In genomic region chr2:11253945-11254344, GRCm38 (mm10) we compare ENCODE assay signal across 9 mouse cellular contexts.
DNase-seq lines count a peak whose midpoint lies in the region; ATAC-seq and TF ChIP-seq lines count a peak whose summit lies in the region.
"Had no signal": no experiment of that assay in that cellular context is flagged by ENCODE, and none has a peak within 500 bp of the region (broad histone marks: within the 10 kb centered on the region; RNA-seq: fewer than 3 reads in every experiment).

No protein-coding gene starts in this region.

- no peak overlapping the region for H3K27ac ChIP-seq in forebrain, postnatal 0 days (ENCODE audit: low read depth, low read length)
- H3K27ac ChIP-seq in forebrain, embryonic 15.5 days (replicated peaks): no peak overlapping the region
- H3K27ac ChIP-seq: midbrain, embryonic 12.5 days had no signal

- no peak overlapping the region for H3K4me3 ChIP-seq in forebrain, postnatal 0 days (ENCODE audit: low read depth, low read length)
- no peak overlapping the region for H3K4me3 ChIP-seq in forebrain, embryonic 15.5 days
- H3K4me3 ChIP-seq: midbrain, embryonic 12.5 days had no signal

- peak; percentile 52 for TF ChIP-seq CTCF in forebrain, postnatal 0 days (IDR thresholded peaks at IDR 0.05; ENCODE audit: low read depth)

- peak; percentile 6 for DNase-seq in forebrain, postnatal 0 days
- peak; percentile 37 for DNase-seq in urinary bladder, postnatal 25 days (ENCODE audit: low spot score)
- no peak for DNase-seq in urinary bladder, postnatal 10 days (ENCODE audit: low spot score)
- DNase-seq in embryo, embryonic 9.5 days (ENCODE audit: extremely low spot score): peak; percentile 14
- DNase-seq in kidney, postnatal 36 days: peak; percentile 58 to 83
- DNase-seq in thymus, postnatal 4 days: peak; percentile 79

- WGBS in forebrain, postnatal 0 days: 64% methylated on average over 8 of the region's 8 CpGs
- 64% methylated on average over 8 of the region's 8 CpGs for WGBS in forebrain, embryonic 15.5 days

- no peaks in the 10 kb centered on the region for H3K27me3 ChIP-seq in forebrain, postnatal 0 days (ENCODE audit: insufficient read depth, low read length)
- no peaks in the 10 kb centered on the region for H3K27me3 ChIP-seq in forebrain, embryonic 15.5 days
- H3K27me3 ChIP-seq: midbrain, embryonic 12.5 days had no signal

- no peaks in the 10 kb centered on the region for H3K4me1 ChIP-seq in forebrain, postnatal 0 days (ENCODE audit: insufficient read depth)
- H3K4me1 ChIP-seq in forebrain, embryonic 15.5 days: no peaks in the 10 kb centered on the region
- H3K4me1 ChIP-seq: midbrain, embryonic 12.5 days had no signal

- no peaks in the 10 kb centered on the region for H3K36me3 ChIP-seq in forebrain, postnatal 0 days (ENCODE audit: insufficient read depth)
- H3K36me3 ChIP-seq in forebrain, embryonic 15.5 days: no peaks in the 10 kb centered on the region
- H3K36me3 ChIP-seq: midbrain, embryonic 12.5 days had no signal

- H3K4me2 ChIP-seq in forebrain, postnatal 0 days (ENCODE audit: low read depth): no peak overlapping the region
- H3K4me2 ChIP-seq in forebrain, embryonic 15.5 days (replicated peaks): no peak overlapping the region
- H3K4me2 ChIP-seq: midbrain, embryonic 12.5 days had no signal

- no peaks in the 10 kb centered on the region for H3K9me3 ChIP-seq in forebrain, postnatal 0 days (ENCODE audit: low read length)
- H3K9me3 ChIP-seq in forebrain, embryonic 15.5 days: no peaks in the 10 kb centered on the region
- H3K9me3 ChIP-seq: midbrain, embryonic 12.5 days had no signal

- no peak overlapping the region for H3K9ac ChIP-seq in forebrain, postnatal 0 days
- H3K9ac ChIP-seq in forebrain, embryonic 15.5 days (replicated peaks): no peak overlapping the region
- H3K9ac ChIP-seq: midbrain, embryonic 12.5 days had no signal

- no peak for ATAC-seq in forebrain, postnatal 0 days
- ATAC-seq in forebrain, embryonic 15.5 days (replicated peaks): no peak
- 0 out of 2 replicates have a peak, but pooled peaks have one; percentile 59 for ATAC-seq in monocyte, adult 5-6 weeks (replicated peaks; ENCODE audit: insufficient number of reproducible peaks, low FRiP score, low TSS enrichment, poor library complexity, severe bottlenecking)
